Mouse (Mus musculus) embryonic facial prominence, embryonic 12.5 days (tissue): ENCODE results near the gene C1qb. TPM values are rescaled to one million over a fixed set of nuclear protein-coding genes. Genes with fewer than 3 reads are reported as not detected.
A peak's percentile ranks its signal among the peaks of the same experiment; 100 is the strongest.

Experiments
- ATAC-seq: fragments of 200-750 bp; cut with Nextera tagmentation; 2 replicates; pipeline ENCODE4 v1.8.0; 2017; ENCODE audit not compliant: insufficient number of reproducible peaks, insufficient read depth, low FRiP score, low TSS enrichment
- H3K27ac ChIP-seq: fragments of 300-500 bp; sonication (generic); 2 replicates; pipeline ENCODE4 v1.5.1; 2016; ENCODE audit warnings: mild to moderate bottlenecking
- H3K27me3 ChIP-seq: fragments of 300-500 bp; sonication (generic); 2 replicates; pipeline ENCODE4 v1.6.1; 2016; ENCODE audit warnings: mild to moderate bottlenecking, moderate library complexity
- H3K36me3 ChIP-seq: fragments of 300-500 bp; sonication (generic); 2 replicates; pipeline ENCODE4 v1.6.1; 2016; ENCODE audit warnings: mild to moderate bottlenecking
- H3K4me1 ChIP-seq: fragments of 300-500 bp; sonication (generic); 2 replicates; pipeline ENCODE4 v1.6.1; 2016
- H3K4me2 ChIP-seq: fragments of 300-500 bp; sonication (generic); replicated peaks from 2 replicates; pipeline ENCODE4 v1.6.1; 2016; ENCODE audit warnings: mild to moderate bottlenecking, moderate library complexity
- H3K4me3 ChIP-seq: fragments of 300-500 bp; sonication (generic); 2 replicates; pipeline ENCODE4 v1.5.1; 2016; ENCODE audit warnings: mild to moderate bottlenecking
- H3K9ac ChIP-seq: fragments of 300-500 bp; sonication (generic); 2 replicates; pipeline ENCODE4 v1.6.1; 2016; ENCODE audit warnings: mild to moderate bottlenecking, moderate library complexity
- H3K9me3 ChIP-seq: fragments of 300-500 bp; sonication (generic); 2 replicates; pipeline ENCODE4 v1.6.1; 2016; ENCODE audit warnings: mild to moderate bottlenecking, moderate library complexity
- WGBS: fragments of 180-500 bp; shearing (Covaris S2); methylation state at CpG from one replicate; pipeline ENCODE4 v1.1.7; 2016; 5-methylcytosine and 5-hydroxymethylcytosine counted together
- polyA plus RNA-seq: library from polyadenylated mRNA; unstranded; fragments of >200 nt; fragmentation: Nextera tagmentation; extraction: Ambion mirVana; gene quantifications from 2 replicates; pipeline ENCODE4 v1.2.1, GENCODE M21; 2016

Gene C1qb
- polyA plus RNA-seq, 1 experiment from 2014 or later = 29.7 TPM

- Histone ChIP-seq H3K27me3 (0 out of 2 replicates have a peak, but pooled peaks cover 12% of the 10 kb centered on the region), H3K4me3 (no peak overlapping the region), H3K9ac (no peak overlapping the region), H3K36me3 (no peaks in the 10 kb centered on the region), H3K4me1 (peaks cover 8% of the 10 kb centered on the region), H3K9me3 (no peaks in the 10 kb centered on the region), H3K4me2 (no peak overlapping the region), H3K27ac (no peak overlapping the region)
- WGBS = 8% methylated on average over 5 of the region's 5 CpGs
- no peak for ATAC-seq
These were observed 44.9 kb downstream of the C1qb start for GRCm38 (mm10) chr4:136841056-136841455.

- no peaks in the 10 kb centered on the region for H3K9me3 ChIP-seq
- no peak overlapping the region for H3K4me2 ChIP-seq
- H3K4me3 ChIP-seq = no peak overlapping the region
- H3K36me3 ChIP-seq = no peaks in the 10 kb centered on the region
- no peak for ATAC-seq
- 0 out of 2 replicates have a peak, but pooled peaks cover 12% of the 10 kb centered on the region for H3K27me3 ChIP-seq
- 62% methylated on average over 9 of the region's 9 CpGs for WGBS
- no peak overlapping the region for H3K9ac ChIP-seq
- H3K4me1 ChIP-seq = peaks cover 21% of the 10 kb centered on the region
- no peak overlapping the region for H3K27ac ChIP-seq
These were observed 47.5 kb downstream of the C1qb start for GRCm38 (mm10) chr4:136838462-136838861.

GRCm38 (mm10) chr4:136838026-136838425 lies 48.0 kb downstream of the C1qb start:
- Histone ChIP-seq H3K9ac (no peak overlapping the region), H3K4me3 (no peak overlapping the region), H3K4me1 (peaks cover 26% of the 10 kb centered on the region), H3K4me2 (no peak overlapping the region), H3K27ac (no peak overlapping the region), H3K36me3 (no peaks in the 10 kb centered on the region), H3K27me3 (0 out of 2 replicates have a peak, but pooled peaks cover 12% of the 10 kb centered on the region), H3K9me3 (no peaks in the 10 kb centered on the region)
- no peak for ATAC-seq
- 79% methylated on average over 9 of the region's 9 CpGs for WGBS

GRCm38 (mm10) chr4:136836387-136836931 lies 49.5 kb downstream of the C1qb start:
- Histone ChIP-seq H3K4me3 (peak overlapping the region; percentile 96), H3K36me3 (no peaks in the 10 kb centered on the region), H3K4me2 (peak overlapping the region; percentile 96), H3K27me3 (0 out of 2 replicates have a peak, but pooled peaks cover 12% of the 10 kb centered on the region), H3K27ac (peak overlapping the region; percentile 96), H3K4me1 (peaks cover 35% of the 10 kb centered on the region), H3K9me3 (no peaks in the 10 kb centered on the region), H3K9ac (peak overlapping the region; percentile 94)
- 1% methylated on average over 27 of the region's 27 CpGs for WGBS
- peak; percentile 65 for ATAC-seq

- H3K27ac ChIP-seq = peak within 1 kb of the TSS; percentile 96
- no peaks in the 10 kb centered on the region for H3K9me3 ChIP-seq
- peak within 1 kb of the TSS; percentile 96 for H3K4me2 ChIP-seq
- peak within 1 kb of the TSS; percentile 96 for H3K4me3 ChIP-seq
- peak; percentile 50 for ATAC-seq
- H3K36me3 ChIP-seq = no peaks in the 10 kb centered on the region
- 0 out of 2 replicates have a peak, but pooled peaks cover 12% of the 10 kb centered on the region for H3K27me3 ChIP-seq
- peaks cover 42% of the 10 kb centered on the region for H3K4me1 ChIP-seq
- under 1% methylated on average over 64 of the region's 88 CpGs for WGBS
- peak within 1 kb of the TSS; percentile 94 for H3K9ac ChIP-seq
These were observed 50.2 kb downstream of the C1qb start, which contains the start of gene Ephb2 for GRCm38 (mm10) chr4:136835621-136836386. Gene Ephb2 (minus strand): TSS chr4:136835988.

- H3K36me3 ChIP-seq = no peaks in the 10 kb centered on the region
- peak overlapping the region; percentile 96 for H3K4me3 ChIP-seq
- H3K9me3 ChIP-seq = no peaks in the 10 kb centered on the region
- H3K9ac ChIP-seq = peak overlapping the region; percentile 94
- peak overlapping the region; percentile 96 for H3K4me2 ChIP-seq
- 0 out of 2 replicates have a peak, but pooled peaks cover 10% of the 10 kb centered on the region for H3K27me3 ChIP-seq
- no peak for ATAC-seq
- H3K27ac ChIP-seq = peak overlapping the region; percentile 96
- WGBS = under 1% methylated on average over 76 of the region's 76 CpGs
- H3K4me1 ChIP-seq = peaks cover 49% of the 10 kb centered on the region
These were observed 51.0 kb downstream of the C1qb start for GRCm38 (mm10) chr4:136834815-136835620.

GRCm38 (mm10) chr4:136834439-136834814 lies 51.6 kb downstream of the C1qb start:
- peaks cover 55% of the 10 kb centered on the region for H3K4me1 ChIP-seq

GRCm38 (mm10) chr4:136833619-136834351 lies 52.2 kb downstream of the C1qb start:
- Histone ChIP-seq H3K27ac (no peak overlapping the region), H3K9me3 (no peaks in the 10 kb centered on the region), H3K36me3 (no peaks in the 10 kb centered on the region), H3K4me1 (peaks cover 62% of the 10 kb centered on the region), H3K4me3 (peak overlapping the region; percentile 96), H3K27me3 (0 out of 2 replicates have a peak, but pooled peaks cover 4% of the 10 kb centered on the region), H3K9ac (peak overlapping the region; percentile 20; the same call in 1 of the 2 replicates), H3K4me2 (peak overlapping the region; percentile 96)
- 54% methylated on average over 21 of the region's 21 CpGs for WGBS
- ATAC-seq = no peak

More at GRCm38 (mm10) chr4:136834439-136834814, 51.6 kb downstream of the C1qb start:
- peak overlapping the region; percentile 96 for H3K4me3 ChIP-seq
- ATAC-seq = no peak
- 8% methylated on average over 12 of the region's 12 CpGs for WGBS
- H3K4me2 ChIP-seq = peak overlapping the region; percentile 96
- no peaks in the 10 kb centered on the region for H3K9me3 ChIP-seq
- H3K27ac ChIP-seq = no peak overlapping the region
- H3K9ac ChIP-seq = peak overlapping the region; percentile 94
- H3K36me3 ChIP-seq = no peaks in the 10 kb centered on the region
- 0 out of 2 replicates have a peak, but pooled peaks cover 6% of the 10 kb centered on the region for H3K27me3 ChIP-seq

- H3K27ac ChIP-seq = no peak overlapping the region
These were observed 53.3 kb downstream of the C1qb start for GRCm38 (mm10) chr4:136832559-136833232.

GRCm38 (mm10) chr4:136830272-136830823 lies 55.6 kb downstream of the C1qb start:
- Histone ChIP-seq H3K9me3 (no peaks in the 10 kb centered on the region), H3K27me3 (no peaks in the 10 kb centered on the region), H3K4me2 (0 out of 2 replicates have a peak overlapping the region, but pooled peaks have one; percentile 1), H3K4me3 (no peak overlapping the region), H3K36me3 (peaks cover 6% of the 10 kb centered on the region; the same call in 1 of the 2 replicates), H3K27ac (no peak overlapping the region), H3K9ac (no peak overlapping the region), H3K4me1 (peaks cover 57% of the 10 kb centered on the region)
- no peak for ATAC-seq
- WGBS = 41% methylated on average over 9 of the region's 9 CpGs

More at GRCm38 (mm10) chr4:136832559-136833232, 53.3 kb downstream of the C1qb start:
- Histone ChIP-seq H3K4me3 (no peak overlapping the region), H3K4me2 (no peak overlapping the region), H3K9me3 (no peaks in the 10 kb centered on the region), H3K4me1 (peaks cover 65% of the 10 kb centered on the region), H3K36me3 (peaks cover 3% of the 10 kb centered on the region; the same call in 1 of the 2 replicates), H3K27me3 (no peaks in the 10 kb centered on the region), H3K9ac (no peak overlapping the region)
- ATAC-seq = no peak
- 63% methylated on average over 16 of the region's 16 CpGs for WGBS
